Mouse (Mus musculus): ENCODE measurements around the gene Mdp1.

- TF ChIP-seq CTCF (IDR thresholded peaks at IDR 0.05; ENCODE audit: extremely low read depth, insufficient read depth, low read length) = no peak
- no peak for TF ChIP-seq POLR2A (IDR thresholded peaks at IDR 0.05; ENCODE audit: extremely low read depth, insufficient read depth, low read length)
These were observed 42.5 kb downstream of the Mdp1 start, which contains the start of gene Rec8 for GRCm38 (mm10) chr14:55617822-55618221.
